Mouse (Mus musculus): ENCODE measurements around the gene Yap1. TPM values are rescaled to one million over a fixed set of nuclear protein-coding genes. Genes with fewer than 3 reads are reported as not detected.

Yap1 gene
- polyA plus RNA-seq, 1 experiment = 12.5 TPM

DNA sequence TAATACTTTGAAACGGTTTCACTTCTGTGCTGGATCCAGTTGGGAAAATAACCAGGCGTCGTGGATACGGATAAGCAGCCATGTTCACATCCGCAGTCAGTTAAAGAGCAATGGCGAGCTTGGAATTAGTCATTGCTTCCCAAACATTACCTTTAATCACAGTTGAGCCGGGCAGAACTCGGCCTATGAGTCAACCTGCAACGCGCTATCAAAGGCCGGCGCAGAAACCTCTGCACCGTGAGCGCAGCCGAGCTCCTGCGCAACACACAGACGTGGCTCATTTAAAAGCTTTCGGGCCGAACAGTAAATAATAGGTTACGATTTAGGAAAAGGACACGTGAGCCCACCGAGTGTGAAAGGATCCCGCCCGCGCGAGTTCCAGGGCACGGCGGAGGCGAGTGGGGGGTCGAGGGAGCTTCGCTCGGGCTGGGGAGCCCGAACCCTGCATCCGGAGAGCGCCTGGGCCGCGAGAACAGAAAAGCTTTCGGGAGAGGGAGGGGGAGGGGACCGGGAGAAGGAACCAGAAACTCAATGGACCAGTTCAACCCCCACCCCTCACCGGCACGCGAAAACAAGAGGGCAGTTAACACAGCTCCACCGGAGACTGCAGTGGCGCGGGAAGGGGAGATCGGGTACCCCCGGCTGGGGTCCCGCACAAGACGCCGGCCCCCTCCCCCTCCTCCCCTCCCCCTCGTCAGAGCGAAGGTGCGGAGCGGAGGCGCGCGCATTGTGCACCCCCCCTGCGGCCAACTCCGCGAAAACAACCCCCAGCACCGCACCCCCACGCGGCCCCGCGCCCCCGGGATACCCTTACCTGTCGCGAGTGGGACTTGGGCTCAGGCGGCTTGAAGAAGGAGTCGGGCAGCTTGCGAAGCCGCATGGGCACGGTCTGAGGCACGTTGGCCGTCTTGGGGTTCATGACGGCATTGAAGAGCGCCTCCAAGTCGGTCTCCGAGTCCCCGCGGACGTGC lies 810 bp downstream of the Yap1 start:
- TF ChIP-seq CTCF (IDR thresholded peaks at IDR 0.05; ENCODE audit: extremely low read depth, insufficient read depth, low read length) = no peak
- no peak for TF ChIP-seq POLR2A (IDR thresholded peaks at IDR 0.05; ENCODE audit: extremely low read depth, insufficient read depth, low read length)
- Histone ChIP-seq H3K27ac (ENCODE audit: insufficient read depth, low read length) (no peak overlapping the region), H3K4me1 (ENCODE audit: control insufficient read depth, insufficient read depth, low read length) (peaks cover 1% of the 10 kb centered on the region; the same call in 1 of the 2 replicates), H3K4me3 (ENCODE audit: insufficient read depth, low read length) (peak overlapping the region; percentile 83)

- peaks cover 1% of the 10 kb centered on the region; the same call in 1 of the 2 replicates for H3K4me1 ChIP-seq (ENCODE audit: control insufficient read depth, insufficient read depth, low read length)
- TF ChIP-seq POLR2A (IDR thresholded peaks at IDR 0.05; ENCODE audit: extremely low read depth, insufficient read depth, low read length) (no peak), CTCF (IDR thresholded peaks at IDR 0.05; ENCODE audit: extremely low read depth, insufficient read depth, low read length) (no peak)
- H3K27ac ChIP-seq (ENCODE audit: insufficient read depth, low read length) = no peak overlapping the region
- H3K4me3 ChIP-seq (ENCODE audit: insufficient read depth, low read length) = peak overlapping the region; percentile 83
Measured at GRCm38 (mm10) chr9:8002806-8003205, 1.6 kb downstream of the Yap1 start.

DNA sequence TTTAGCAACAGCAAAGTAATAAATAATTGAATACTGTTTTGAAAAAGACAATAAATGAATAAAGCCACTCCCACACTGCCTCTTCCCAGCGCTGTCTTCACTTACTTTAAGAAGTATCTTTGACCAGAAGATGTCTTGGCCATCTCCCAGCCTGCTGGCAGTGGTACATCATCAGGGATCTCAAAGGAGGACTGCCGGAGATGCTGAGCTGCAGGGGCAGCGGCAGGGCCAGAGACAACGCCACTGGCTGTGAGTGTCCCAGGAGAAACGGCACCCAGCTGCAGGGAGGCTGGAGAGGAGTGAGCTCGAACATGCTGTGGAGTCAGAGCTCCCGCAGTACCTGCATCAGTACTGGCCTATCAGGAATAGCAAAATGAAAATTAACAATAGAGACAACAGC lies 3.0 kb downstream of the Yap1 start:
- Histone ChIP-seq H3K4me1 (ENCODE audit: control insufficient read depth, insufficient read depth, low read length) (peaks cover 1% of the 10 kb centered on the region; the same call in 1 of the 2 replicates), H3K4me3 (ENCODE audit: insufficient read depth, low read length) (no peak overlapping the region), H3K27ac (ENCODE audit: insufficient read depth, low read length) (no peak overlapping the region)
- TF ChIP-seq CTCF (IDR thresholded peaks at IDR 0.05; ENCODE audit: extremely low read depth, insufficient read depth, low read length) (no peak), POLR2A (IDR thresholded peaks at IDR 0.05; ENCODE audit: extremely low read depth, insufficient read depth, low read length) (no peak)

DNA sequence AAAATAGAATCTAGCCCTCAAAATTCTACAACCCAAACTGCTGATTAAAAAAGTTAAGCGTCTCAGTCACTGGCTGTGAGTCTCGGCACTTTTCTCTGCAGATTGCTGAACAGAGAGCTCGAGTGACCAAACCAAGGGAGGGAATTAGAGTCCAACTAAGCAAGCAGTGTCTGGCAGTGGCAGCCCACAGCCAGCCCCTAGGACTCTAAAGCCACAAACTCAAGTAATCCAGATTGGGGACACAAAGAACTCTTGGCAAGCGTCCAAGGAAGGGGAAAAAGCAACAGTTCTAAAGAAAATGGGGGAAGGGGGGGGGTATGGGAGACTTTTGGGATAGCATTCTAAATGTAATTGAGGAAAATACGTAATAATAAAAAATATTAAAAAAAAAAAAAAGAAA lies 10.1 kb downstream of the Yap1 start:
- TF ChIP-seq CTCF (IDR thresholded peaks at IDR 0.05; ENCODE audit: extremely low read depth, insufficient read depth, low read length) = no peak
- Histone ChIP-seq H3K4me3 (ENCODE audit: insufficient read depth, low read length) (no peak overlapping the region), H3K4me1 (ENCODE audit: control insufficient read depth, insufficient read depth, low read length) (no peaks in the 10 kb centered on the region), H3K27ac (ENCODE audit: insufficient read depth, low read length) (no peak overlapping the region)

DNA sequence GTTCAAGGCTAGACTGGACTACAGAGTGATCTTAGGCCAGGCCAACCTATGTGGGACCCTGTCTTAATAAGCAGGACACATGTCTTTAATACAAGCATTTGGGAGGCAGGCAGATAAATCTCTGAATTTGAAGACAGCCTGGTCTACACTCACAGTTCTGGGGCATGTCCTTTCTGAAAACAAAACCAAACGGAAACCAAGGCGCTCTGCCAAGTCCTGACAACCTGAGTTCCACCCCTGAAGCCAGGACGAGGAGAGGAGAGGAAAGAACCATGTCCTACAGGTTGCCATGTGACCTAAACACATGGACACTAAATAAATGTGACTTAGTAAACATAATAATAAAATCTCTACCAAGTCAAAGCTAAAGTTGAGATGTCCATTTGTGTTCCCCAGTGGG lies 11.7 kb downstream of the Yap1 start:
- Histone ChIP-seq H3K4me1 (ENCODE audit: control insufficient read depth, insufficient read depth, low read length) (no peaks in the 10 kb centered on the region), H3K4me3 (ENCODE audit: insufficient read depth, low read length) (no peak overlapping the region), H3K27ac (ENCODE audit: insufficient read depth, low read length) (no peak overlapping the region)
- TF ChIP-seq CTCF (IDR thresholded peaks at IDR 0.05; ENCODE audit: extremely low read depth, insufficient read depth, low read length) (no peak), POLR2A (IDR thresholded peaks at IDR 0.05; ENCODE audit: extremely low read depth, insufficient read depth, low read length) (no peak)

DNA sequence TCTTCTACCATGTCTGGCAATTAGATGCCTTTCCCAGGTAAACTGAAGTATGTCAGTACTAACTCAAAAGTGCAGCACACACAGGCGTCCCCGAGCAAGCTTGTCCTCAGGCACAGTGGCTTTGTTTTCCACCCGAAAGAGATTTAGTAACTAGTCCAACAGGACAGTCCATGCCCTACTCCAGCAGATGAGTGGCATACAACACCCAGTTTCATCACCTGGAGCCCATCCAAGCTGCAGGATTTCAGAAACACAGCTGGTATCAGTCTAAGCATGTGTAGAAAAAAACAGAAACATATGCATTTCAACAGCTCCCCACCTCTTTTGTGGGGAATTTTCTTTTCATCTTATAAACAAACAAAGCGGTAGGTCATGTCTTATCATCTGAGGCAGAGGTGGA lies 13.5 kb downstream of the Yap1 start:
- Histone ChIP-seq H3K27ac (ENCODE audit: insufficient read depth, low read length) (no peak overlapping the region), H3K4me1 (ENCODE audit: control insufficient read depth, insufficient read depth, low read length) (no peaks in the 10 kb centered on the region), H3K4me3 (ENCODE audit: insufficient read depth, low read length) (no peak overlapping the region)
- TF ChIP-seq POLR2A (IDR thresholded peaks at IDR 0.05; ENCODE audit: extremely low read depth, insufficient read depth, low read length) (no peak), CTCF (IDR thresholded peaks at IDR 0.05; ENCODE audit: extremely low read depth, insufficient read depth, low read length) (no peak)

GRCm38 (mm10) chr9:7987119-7987518 lies 17.3 kb downstream of the Yap1 start:
- Histone ChIP-seq H3K4me1 (ENCODE audit: control insufficient read depth, insufficient read depth, low read length) (no peaks in the 10 kb centered on the region), H3K4me3 (ENCODE audit: insufficient read depth, low read length) (no peak overlapping the region), H3K27ac (ENCODE audit: insufficient read depth, low read length) (no peak overlapping the region)
- TF ChIP-seq CTCF (IDR thresholded peaks at IDR 0.05; ENCODE audit: extremely low read depth, insufficient read depth, low read length) (no peak), POLR2A (IDR thresholded peaks at IDR 0.05; ENCODE audit: extremely low read depth, insufficient read depth, low read length) (no peak)

GRCm38 (mm10) chr9:7984287-7984686 lies 20.1 kb downstream of the Yap1 start:
- Histone ChIP-seq H3K4me3 (ENCODE audit: insufficient read depth, low read length) (no peak overlapping the region), H3K27ac (ENCODE audit: insufficient read depth, low read length) (no peak overlapping the region)
- no peak for TF ChIP-seq POLR2A (IDR thresholded peaks at IDR 0.05; ENCODE audit: extremely low read depth, insufficient read depth, low read length)
- no peak for TF ChIP-seq CTCF (IDR thresholded peaks at IDR 0.05; ENCODE audit: extremely low read depth, insufficient read depth, low read length)

DNA sequence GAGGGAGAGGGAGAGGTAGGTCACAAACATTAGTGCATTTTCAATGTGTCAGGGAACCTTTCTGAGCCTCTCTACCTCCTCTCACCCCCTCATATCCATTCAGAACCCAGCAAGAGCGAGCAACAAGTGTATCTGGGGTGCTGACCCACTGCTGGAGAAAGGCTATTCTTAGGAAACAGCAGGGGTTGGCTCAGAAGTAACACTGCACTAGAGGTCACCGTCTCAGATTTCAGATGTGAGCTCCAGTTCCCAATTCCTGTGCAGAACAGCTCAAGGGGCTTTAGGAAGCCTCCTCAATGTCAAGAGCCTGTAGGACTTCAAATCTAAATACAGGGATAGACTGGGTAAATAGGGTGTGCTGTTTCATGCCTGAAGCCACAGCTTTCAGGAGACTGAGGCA lies 20.7 kb downstream of the Yap1 start:
- Histone ChIP-seq H3K27ac (ENCODE audit: insufficient read depth, low read length) (no peak overlapping the region), H3K4me3 (ENCODE audit: insufficient read depth, low read length) (no peak overlapping the region), H3K4me1 (ENCODE audit: control insufficient read depth, insufficient read depth, low read length) (peaks cover 5% of the 10 kb centered on the region; the same call in 1 of the 2 replicates)
- TF ChIP-seq CTCF (IDR thresholded peaks at IDR 0.05; ENCODE audit: extremely low read depth, insufficient read depth, low read length) (no peak), POLR2A (IDR thresholded peaks at IDR 0.05; ENCODE audit: extremely low read depth, insufficient read depth, low read length) (no peak)

More at GRCm38 (mm10) chr9:7984287-7984686, 20.1 kb downstream of the Yap1 start:
- H3K4me1 ChIP-seq (ENCODE audit: control insufficient read depth, insufficient read depth, low read length) = peaks cover 4% of the 10 kb centered on the region; the same call in 1 of the 2 replicates

- H3K4me1 ChIP-seq (ENCODE audit: control insufficient read depth, insufficient read depth, low read length) = peaks cover 5% of the 10 kb centered on the region; the same call in 1 of the 2 replicates
Measured at GRCm38 (mm10) chr9:7980162-7980561, 24.2 kb downstream of the Yap1 start.

More at GRCm38 (mm10) chr9:7980162-7980561, 24.2 kb downstream of the Yap1 start:
- TF ChIP-seq CTCF (IDR thresholded peaks at IDR 0.05; ENCODE audit: extremely low read depth, insufficient read depth, low read length) (no peak), POLR2A (IDR thresholded peaks at IDR 0.05; ENCODE audit: extremely low read depth, insufficient read depth, low read length) (no peak)
- H3K27ac ChIP-seq (ENCODE audit: insufficient read depth, low read length) = no peak overlapping the region
- H3K4me3 ChIP-seq (ENCODE audit: insufficient read depth, low read length) = no peak overlapping the region

Data from cortical plate, adult 2 months (tissue).